Mouse (Mus musculus) 3134 (cell line): ENCODE measurements around the gene Nbas.

ENCODE experiments used
- DNase-seq: peaks from one replicate; pipeline ENCODE4 v3.0.0-alpha.2; 2011; ENCODE audit warnings: low spot score; ENCODE audit not compliant: insufficient read length; ENCODE audit errors: extremely low read depth

Gene Nbas

GRCm38 (mm10) chr12:13268826-13269449 is at the start of gene Nbas:
Gene Nbas (plus strand): TSS chr12:13269133.
- peak; percentile 81 for DNase-seq

- DNase-seq = no peak
Observed at GRCm38 (mm10) chr12:13242453-13242852, 26.5 kb upstream of the Nbas start.

GRCm38 (mm10) chr12:13248691-13249572 is 20.0 kb upstream of the Nbas start, which contains the start of gene Ddx1:
Gene Ddx1 (minus strand): TSS chr12:13249213.
- peak; percentile 82 for DNase-seq

- no peak for DNase-seq
Observed at GRCm38 (mm10) chr12:13249573-13249919, 19.4 kb upstream of the Nbas start.

- DNase-seq = peak; percentile 22
Observed at GRCm38 (mm10) chr12:13255068-13255467, 13.9 kb upstream of the Nbas start.

- no peak for DNase-seq
Observed at GRCm38 (mm10) chr12:13255701-13256100, 13.2 kb upstream of the Nbas start.

GRCm38 (mm10) chr12:13268412-13268811 is 521 bp upstream of the Nbas start:
- DNase-seq = no peak

GRCm38 (mm10) chr12:13269570-13270390 is 847 bp downstream of the Nbas start:
- DNase-seq = no peak

- DNase-seq = no peak
Observed at GRCm38 (mm10) chr12:13291453-13291852, 22.5 kb downstream of the Nbas start.

- no peak for DNase-seq
Observed at GRCm38 (mm10) chr12:13293421-13293881, 24.5 kb downstream of the Nbas start.

- no peak for DNase-seq
Observed at GRCm38 (mm10) chr12:13303037-13303436, 34.1 kb downstream of the Nbas start.

- DNase-seq = no peak
Observed at GRCm38 (mm10) chr12:13313966-13314365, 45.0 kb downstream of the Nbas start.

GRCm38 (mm10) chr12:13314384-13314783 is 45.5 kb downstream of the Nbas start:
- no peak for DNase-seq

- DNase-seq = no peak
Observed at GRCm38 (mm10) chr12:13315081-13315480, 46.1 kb downstream of the Nbas start.

GRCm38 (mm10) chr12:13342535-13342934 is 73.6 kb downstream of the Nbas start:
- no peak for DNase-seq

- DNase-seq = no peak
Observed at GRCm38 (mm10) chr12:13356201-13356600, 87.3 kb downstream of the Nbas start.

- DNase-seq = no peak
Observed at GRCm38 (mm10) chr12:13356769-13357168, 87.8 kb downstream of the Nbas start.

- DNase-seq = no peak
Observed at GRCm38 (mm10) chr12:13357229-13357628, 88.3 kb downstream of the Nbas start.

- no peak for DNase-seq
Observed at GRCm38 (mm10) chr12:13358849-13359248, 89.9 kb downstream of the Nbas start.

- no peak for DNase-seq
Observed at GRCm38 (mm10) chr12:13360183-13360811, 91.4 kb downstream of the Nbas start.

- no peak for DNase-seq
Observed at GRCm38 (mm10) chr12:13381580-13381979, 112.6 kb downstream of the Nbas start.
